Mouse (Mus musculus) gastrocnemius, postnatal 14 days (tissue): Measurements from ENCODE around the gene Smug1. TPM values are rescaled to one million over a fixed set of nuclear protein-coding genes. Genes with fewer than 3 reads are reported as not detected.

Source experiments
- DNase-seq: peaks from one replicate; pipeline ENCODE4 v3.0.0; 2021; ENCODE audit warnings: mixed read lengths
- intact Hi-C: fragments of 180-260 bp; cut with DNase I; formaldehyde crosslinking; loops from one replicate; pipeline ENCODE4 v1.15.1; 2025; ENCODE audit warnings: low total_unique reads
- total RNA-seq, 2 experiments: library from RNA; stranded (reverse); gene quantifications; 2 replicates each; pipeline ENCODE4 v1.2.3; 2021

Smug1 gene
- total RNA-seq, 2 experiments from 2014 or later: 10.6 to 11.6 TPM

DNA sequence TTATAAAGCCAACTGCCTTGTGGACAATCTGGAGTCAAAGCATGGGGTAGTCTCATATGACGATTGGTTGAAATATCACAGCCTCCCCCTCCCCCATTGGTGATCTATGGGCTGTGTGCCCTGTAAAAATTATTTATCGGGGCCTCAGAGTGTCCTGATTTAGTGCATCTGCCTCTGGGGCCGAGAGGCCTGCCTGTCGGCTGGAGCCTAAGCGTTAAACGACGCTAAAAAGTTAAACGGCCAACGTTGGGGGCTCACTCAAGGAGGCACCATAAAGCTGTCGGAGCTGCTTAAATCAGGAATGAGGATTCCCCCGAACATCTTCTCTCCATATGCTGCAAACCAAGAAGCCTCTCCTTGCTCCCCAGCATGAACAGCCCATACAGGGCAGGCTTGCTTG lies 46.3 kb downstream of the Smug1 start:
- intact Hi-C loops: loop anchor here (5.0 kb wide), 2 partner anchors 103 to 133 kb away; partner anchors contain the start of gene Hoxc4
- DNase-seq: no peak

DNA sequence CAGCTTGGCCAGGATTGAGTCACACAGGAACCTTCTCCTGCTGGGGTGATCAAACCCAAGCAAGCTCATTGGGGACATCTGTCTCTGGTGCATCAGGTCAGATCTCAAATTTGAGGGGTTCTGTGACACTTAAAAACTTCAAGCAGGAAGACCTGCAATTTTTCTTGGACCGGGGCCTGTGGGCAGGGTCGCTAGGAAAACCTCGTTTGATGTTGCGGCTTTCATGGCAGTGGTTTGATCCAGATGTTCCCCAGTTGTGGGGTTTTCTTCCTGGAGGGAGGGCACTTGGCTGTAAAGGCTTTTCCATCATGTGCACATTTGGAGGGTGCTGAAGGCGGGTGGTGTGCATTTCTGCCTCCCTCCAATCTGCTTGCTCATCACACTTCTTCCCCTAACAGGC lies 51.2 kb downstream of the Smug1 start:
- intact Hi-C loops: no loop called here
- DNase-seq: no peak

DNA sequence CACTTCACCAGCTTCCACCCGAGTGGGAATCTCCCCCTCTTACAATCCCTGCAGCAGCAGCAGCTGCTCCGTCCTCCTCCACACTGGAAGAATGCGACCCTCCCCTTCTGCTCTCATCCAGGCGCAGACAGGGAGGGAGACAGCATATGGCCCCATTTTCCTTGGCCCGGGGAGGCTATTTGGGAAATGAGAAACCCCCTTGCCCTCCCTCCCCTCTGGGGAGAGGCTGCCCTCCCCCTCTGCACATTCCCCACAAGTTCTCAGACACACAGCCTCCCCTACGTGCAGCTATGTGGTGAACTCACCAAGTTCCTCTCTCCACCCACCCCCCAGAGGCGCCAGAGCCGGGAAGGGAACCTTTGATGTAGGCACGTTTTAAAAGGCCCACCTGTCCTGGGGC lies 51.6 kb downstream of the Smug1 start:
- intact Hi-C loops: no loop called here
- DNase-seq: no peak

DNA sequence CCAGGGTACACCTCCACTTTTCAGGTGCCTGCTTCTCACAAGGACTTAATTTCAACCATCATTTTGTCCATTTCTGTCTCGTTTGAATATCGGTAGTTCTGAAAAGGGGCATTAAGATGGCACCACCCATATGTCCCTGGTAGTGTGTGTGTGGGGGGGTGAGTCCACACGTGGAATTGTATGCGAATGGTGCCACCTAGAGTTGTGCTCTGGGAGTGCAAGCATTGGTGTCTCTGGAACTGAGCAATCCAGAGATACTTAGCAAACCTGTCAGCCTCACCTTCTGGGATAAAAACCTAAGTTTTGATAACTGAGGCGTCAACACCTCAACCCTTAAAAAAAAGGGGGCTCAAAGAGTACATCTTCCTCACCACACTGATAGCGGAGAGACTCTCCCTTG lies 53.8 kb downstream of the Smug1 start:
- intact Hi-C loops: no loop called here
- DNase-seq: no peak

DNA sequence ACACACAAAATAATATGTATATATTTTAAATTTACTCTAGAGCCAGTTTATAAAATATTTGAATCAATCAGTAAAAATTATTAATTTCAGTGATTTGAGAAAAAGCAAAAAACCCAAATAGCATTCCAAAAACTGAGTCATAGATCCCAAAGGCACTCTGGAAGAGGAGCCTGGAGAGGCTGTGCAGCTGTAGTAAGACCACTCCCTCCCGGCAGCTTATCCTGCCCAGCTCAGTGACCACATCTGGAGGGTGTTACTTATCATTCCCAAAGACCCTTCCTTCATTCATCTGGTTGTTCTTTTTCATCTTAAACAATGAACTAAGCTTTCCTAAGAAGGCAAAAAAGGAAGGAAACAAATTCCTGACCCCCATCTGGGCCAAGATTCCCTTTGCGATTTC lies 54.6 kb downstream of the Smug1 start:
- intact Hi-C loops: no loop called here

DNA sequence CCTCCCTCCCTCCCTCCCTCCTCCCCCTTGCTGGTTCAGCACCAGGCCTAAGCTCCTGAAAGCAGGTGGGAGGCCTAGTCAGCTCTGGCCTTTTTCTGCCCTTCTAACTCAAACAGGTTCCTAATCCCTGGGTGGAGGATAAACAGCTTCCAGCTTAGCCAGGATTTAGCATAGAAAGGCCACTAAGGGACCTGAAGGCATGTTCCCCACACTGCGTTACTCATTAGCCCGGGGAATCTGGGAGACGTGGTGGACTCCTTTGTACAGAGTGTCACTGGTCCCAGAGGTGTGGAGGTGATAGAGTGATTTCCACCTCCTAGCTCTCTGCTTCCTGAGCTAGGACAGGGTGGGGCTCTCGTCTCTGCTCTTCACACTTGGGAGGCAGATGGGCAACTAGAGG lies 57.0 kb downstream of the Smug1 start:
- DNase-seq: no peak
- intact Hi-C loops: no loop called here

More for the DNA sequence above, 54.6 kb downstream of the Smug1 start:
- DNase-seq: peak; percentile 32

DNA sequence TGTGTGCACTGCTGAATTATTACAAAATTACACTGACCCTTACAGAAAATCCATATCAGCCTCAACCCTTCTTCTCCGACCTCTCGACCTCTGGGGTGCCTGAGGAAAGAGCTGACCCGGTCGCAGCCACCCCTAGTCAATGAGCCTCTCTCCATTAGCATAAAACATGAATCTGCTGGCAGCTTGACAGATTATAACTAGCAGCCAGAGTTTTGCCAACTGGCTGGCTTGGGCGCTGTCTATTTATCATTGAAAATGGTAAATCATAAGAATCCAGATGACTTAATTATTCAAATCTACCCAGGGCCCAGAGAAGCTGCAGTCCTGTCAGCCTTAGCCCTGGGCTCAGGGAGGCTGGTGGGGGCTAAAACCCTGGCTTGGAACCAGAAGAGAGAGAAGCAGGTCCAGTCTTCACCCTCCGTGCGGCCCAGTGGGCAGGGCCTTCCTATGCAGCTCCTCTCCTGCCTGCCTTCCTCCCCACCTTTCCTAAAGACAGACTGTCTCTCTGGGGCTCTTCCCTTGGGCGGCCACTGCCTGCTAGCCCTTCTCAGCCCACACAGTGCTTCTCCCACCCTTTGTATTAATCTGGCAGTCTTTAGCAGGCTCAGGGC lies 58.7 kb downstream of the Smug1 start:
- DNase-seq: no peak
- intact Hi-C loops: no loop called here

DNA sequence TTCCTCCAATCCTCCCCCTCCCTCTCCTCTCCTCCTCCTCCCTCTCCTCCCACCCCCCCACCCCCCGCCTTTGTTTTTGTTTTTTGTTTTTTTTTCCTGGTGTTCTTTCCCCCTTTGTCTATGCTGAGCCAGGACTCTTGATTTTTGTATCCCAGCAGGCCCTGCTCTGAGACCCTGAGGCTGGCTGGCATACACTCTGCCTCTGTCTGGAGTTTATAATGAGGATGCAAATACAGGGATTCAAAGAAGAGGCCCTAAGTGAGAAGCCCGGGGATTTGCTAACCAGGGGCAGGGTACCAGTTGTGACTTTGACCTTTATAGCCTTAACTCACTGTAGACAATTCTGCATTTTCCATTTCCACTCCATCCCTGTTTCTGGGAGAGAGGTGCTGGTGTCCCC lies 60.7 kb downstream of the Smug1 start:
- no peak for DNase-seq
- intact Hi-C loops: no loop called here

Other genes starting within 250 kb of the Smug1 start
- gene Hoxc13, start 246.0 kb downstream of the Smug1 start, total RNA-seq: not detected
- gene Hoxc12, start 230.3 kb downstream of the Smug1 start, total RNA-seq: under 1 TPM in 1 of 2 experiments, not detected in 1; 0.22 TPM
- gene Hoxc11, start 212.7 kb downstream of the Smug1 start, total RNA-seq: 1 to 10 TPM; 6.6 to 9.1 TPM
- gene Hoxc10, start 200.3 kb downstream of the Smug1 start, total RNA-seq: 10 to 100 TPM; 47.9 to 48.0 TPM
- 1 to 10 TPM; 1.4 to 1.8 TPM for gene Hoxc5, start 199.6 kb downstream of the Smug1 start, total RNA-seq
- 1 to 10 TPM; 5.7 to 5.8 TPM for gene Hoxc9, start 190.7 kb downstream of the Smug1 start, total RNA-seq
- gene Hoxc8, start 176.5 kb downstream of the Smug1 start, total RNA-seq: 1 to 10 TPM; 1.1 to 1.2 TPM
- 1 to 10 TPM; 5.2 to 5.9 TPM for gene Hoxc6, start 168.8 kb downstream of the Smug1 start, total RNA-seq
- 1 to 10 TPM; 3.8 to 5.0 TPM for gene Hoxc4, start 148.2 kb downstream of the Smug1 start, total RNA-seq
- gene Cbx5, start 72.7 kb upstream of the Smug1 start, total RNA-seq: 10 to 100 TPM; 29.9 to 41.5 TPM
- 100 to 1,000 TPM; 110 to 114 TPM for gene Hnrnpa1, start 73.3 kb upstream of the Smug1 start, total RNA-seq
- not detected for gene Nfe2, start 91.3 kb upstream of the Smug1 start, total RNA-seq
- gene Copz1, start 105.6 kb upstream of the Smug1 start, total RNA-seq: 10 to 100 TPM; 38.0 to 38.5 TPM
- not detected for gene Gpr84, start 143.5 kb upstream of the Smug1 start, total RNA-seq
- gene Zfp385a, start 173.0 kb upstream of the Smug1 start, total RNA-seq: 10 to 100 TPM; 31.3 to 32.1 TPM
- gene Itga5, start 199.7 kb upstream of the Smug1 start, total RNA-seq: 10 to 100 TPM; 22.5 to 25.7 TPM